Mouse (Mus musculus) testis, adult 2 months (tissue): ENCODE measurements at regions not wholly inside any gene's neighbourhood (a gene's known extent, or its start where the extent isn't known, plus 50 kb on each side); places are given as distances from the start of the nearest gene placed in this dataset.

ENCODE experiments used
- CTCF ChIP-seq: fragments of 200-500 bp; IDR thresholded peaks from 2 replicates; pipeline ENCODE4 v1.5.1; 2012; ENCODE audit warnings: low read depth, mild to moderate bottlenecking, inconsistent platforms, low read length, moderate library complexity; ENCODE audit not compliant: control insufficient read depth, insufficient read depth, insufficient replicate concordance
- POLR2A ChIP-seq: fragments of 200-500 bp; IDR thresholded peaks from 2 replicates; pipeline ENCODE4 v1.6.1; 2012; ENCODE audit warnings: low read depth, mild to moderate bottlenecking, inconsistent platforms, low read length, moderate library complexity; ENCODE audit not compliant: control insufficient read depth

DNA sequence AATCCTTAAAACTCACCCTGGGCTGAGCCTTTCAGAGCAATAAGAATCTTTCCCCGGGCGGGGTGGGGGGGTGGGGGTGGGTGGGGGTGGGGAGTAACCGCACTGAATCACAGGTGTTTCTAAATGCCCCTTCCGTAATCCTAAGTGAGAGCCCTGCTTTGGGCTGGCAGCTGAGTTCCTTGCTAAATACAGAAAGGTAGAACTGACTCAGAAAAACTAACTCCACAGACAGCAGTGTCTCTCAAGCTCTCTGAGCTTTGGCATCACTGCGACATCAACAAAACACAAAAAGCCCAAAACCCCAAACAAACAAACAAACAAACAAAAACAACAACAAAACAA is 105.9 kb upstream of the Map4k3 start:
- no peak for TF ChIP-seq POLR2A
- TF ChIP-seq CTCF: no peak
